Mouse (Mus musculus): ENCODE results near the gene Oosp1. TPM values are rescaled to one million over a fixed set of nuclear protein-coding genes. Genes with fewer than 3 reads are reported as not detected.

Gene Oosp1
- not detected in 2 replicates for polyA plus RNA-seq (2012; rRNA removed)

- no peak for DNase-seq (ENCODE audit: low read depth)
- TF ChIP-seq CTCF (IDR thresholded peaks at IDR 0.05; ENCODE audit: borderline replicate concordance, extremely low read depth, insufficient read depth, insufficient read length) (no peak), POLR2A (IDR thresholded peaks at IDR 0.05; ENCODE audit: borderline replicate concordance, extremely low read depth, insufficient read depth, insufficient read length, poor library complexity, severe bottlenecking) (no peak)
These were observed at the start of gene Oosp1 for GRCm38 (mm10) chr19:11690839-11691238. TSS of gene Oosp1 (minus strand) at chr19:11691150.

DNA sequence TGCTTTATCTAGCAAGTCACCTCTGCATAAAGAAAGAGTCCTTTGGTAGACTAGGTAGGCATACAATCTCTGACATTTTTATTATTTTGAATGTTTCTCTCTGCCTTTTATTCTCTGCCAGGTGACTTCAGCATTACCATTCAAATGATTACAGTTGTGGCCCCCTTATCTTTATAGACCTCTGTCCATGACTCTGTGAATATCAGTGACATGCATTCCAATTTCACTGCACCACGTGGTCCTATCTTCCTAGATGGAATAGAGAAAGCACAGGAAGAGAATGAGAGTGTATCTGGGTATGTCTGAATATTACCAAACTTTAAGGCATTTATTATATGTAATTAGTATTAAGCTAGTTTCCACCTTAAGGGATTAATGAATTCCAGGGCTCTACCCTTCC is 45.5 kb upstream of the Oosp1 start:
- no peak for TF ChIP-seq POLR2A (IDR thresholded peaks at IDR 0.05; ENCODE audit: borderline replicate concordance, extremely low read depth, insufficient read depth, insufficient read length, poor library complexity, severe bottlenecking)
- DNase-seq (ENCODE audit: low read depth) = no peak

DNA sequence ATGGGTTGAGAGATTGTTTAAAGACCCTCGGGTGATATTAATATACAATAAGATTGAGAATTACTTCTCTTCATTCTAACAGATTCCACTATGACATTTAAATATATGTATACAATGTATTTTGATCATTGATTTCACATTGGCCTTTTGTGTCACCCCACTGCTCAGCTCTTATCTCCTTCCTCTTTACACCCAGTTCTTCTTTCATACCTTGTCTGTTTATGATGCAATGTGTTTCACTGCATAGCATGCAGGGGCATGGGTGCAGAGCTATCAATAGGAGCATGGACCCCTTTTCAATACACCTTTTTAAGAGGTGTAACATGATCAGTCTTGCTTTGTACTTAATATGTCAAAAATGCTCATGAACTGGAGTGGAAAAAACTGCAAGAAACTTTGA is 39.3 kb upstream of the Oosp1 start:
- no peak for DNase-seq (ENCODE audit: low read depth)
- no peak for TF ChIP-seq CTCF (IDR thresholded peaks at IDR 0.05; ENCODE audit: borderline replicate concordance, extremely low read depth, insufficient read depth, insufficient read length)

DNA sequence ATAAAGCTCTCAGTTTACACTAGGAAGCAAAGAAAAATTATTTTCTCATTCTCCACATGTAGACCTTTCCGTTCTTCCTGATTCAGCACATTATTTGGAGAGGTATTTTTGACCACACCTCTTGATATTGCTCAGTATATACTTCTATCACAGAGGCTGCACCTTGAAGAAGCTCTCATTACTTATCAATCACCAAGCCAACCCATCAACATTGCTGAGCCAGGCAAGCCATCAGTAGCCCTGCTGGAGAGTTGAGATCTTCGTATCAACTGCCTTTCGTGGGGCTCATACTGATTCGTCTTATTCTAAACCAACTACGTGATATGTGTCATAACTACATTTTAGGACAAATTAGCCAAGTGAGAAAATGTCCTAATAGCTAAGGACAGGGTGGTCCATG is 36.4 kb upstream of the Oosp1 start:
- TF ChIP-seq CTCF (IDR thresholded peaks at IDR 0.05; ENCODE audit: borderline replicate concordance, extremely low read depth, insufficient read depth, insufficient read length) = no peak
- no peak for TF ChIP-seq POLR2A (IDR thresholded peaks at IDR 0.05; ENCODE audit: borderline replicate concordance, extremely low read depth, insufficient read depth, insufficient read length, poor library complexity, severe bottlenecking)

GRCm38 (mm10) chr19:11725915-11726314 is 35.0 kb upstream of the Oosp1 start:
- TF ChIP-seq CTCF (IDR thresholded peaks at IDR 0.05; ENCODE audit: borderline replicate concordance, extremely low read depth, insufficient read depth, insufficient read length) (no peak), POLR2A (IDR thresholded peaks at IDR 0.05; ENCODE audit: borderline replicate concordance, extremely low read depth, insufficient read depth, insufficient read length, poor library complexity, severe bottlenecking) (no peak)
- no peak for DNase-seq (ENCODE audit: low read depth)

More for the DNA sequence above, 36.4 kb upstream of the Oosp1 start:
- DNase-seq (ENCODE audit: low read depth) = no peak

DNA sequence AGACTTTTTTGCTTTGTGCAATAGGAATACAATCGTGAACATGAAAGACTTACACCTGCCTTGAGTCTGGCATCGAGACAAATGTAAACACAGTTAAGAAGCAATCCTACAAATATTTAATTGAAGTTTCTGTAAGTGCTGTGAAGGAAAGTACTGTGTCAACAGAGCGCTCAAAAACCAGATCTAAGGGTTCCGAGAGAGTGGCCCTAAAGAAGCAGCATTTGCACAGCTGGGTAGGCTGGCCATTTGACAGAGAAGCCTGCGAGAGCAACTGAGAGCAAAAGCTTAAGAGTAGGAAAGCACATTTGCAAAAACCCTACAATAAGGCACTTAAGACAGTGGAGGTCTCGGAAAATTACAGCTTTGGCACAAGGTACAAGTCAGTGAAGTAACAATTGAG is 33.3 kb upstream of the Oosp1 start:
- no peak for DNase-seq (ENCODE audit: low read depth)
- TF ChIP-seq CTCF (IDR thresholded peaks at IDR 0.05; ENCODE audit: borderline replicate concordance, extremely low read depth, insufficient read depth, insufficient read length) = no peak
- TF ChIP-seq POLR2A (IDR thresholded peaks at IDR 0.05; ENCODE audit: borderline replicate concordance, extremely low read depth, insufficient read depth, insufficient read length, poor library complexity, severe bottlenecking) = no peak

- TF ChIP-seq CTCF (IDR thresholded peaks at IDR 0.05; ENCODE audit: borderline replicate concordance, extremely low read depth, insufficient read depth, insufficient read length) (no peak), POLR2A (IDR thresholded peaks at IDR 0.05; ENCODE audit: borderline replicate concordance, extremely low read depth, insufficient read depth, insufficient read length, poor library complexity, severe bottlenecking) (no peak)
- no peak for DNase-seq (ENCODE audit: low read depth)
These were observed 32.9 kb upstream of the Oosp1 start for GRCm38 (mm10) chr19:11723870-11724269.

DNA sequence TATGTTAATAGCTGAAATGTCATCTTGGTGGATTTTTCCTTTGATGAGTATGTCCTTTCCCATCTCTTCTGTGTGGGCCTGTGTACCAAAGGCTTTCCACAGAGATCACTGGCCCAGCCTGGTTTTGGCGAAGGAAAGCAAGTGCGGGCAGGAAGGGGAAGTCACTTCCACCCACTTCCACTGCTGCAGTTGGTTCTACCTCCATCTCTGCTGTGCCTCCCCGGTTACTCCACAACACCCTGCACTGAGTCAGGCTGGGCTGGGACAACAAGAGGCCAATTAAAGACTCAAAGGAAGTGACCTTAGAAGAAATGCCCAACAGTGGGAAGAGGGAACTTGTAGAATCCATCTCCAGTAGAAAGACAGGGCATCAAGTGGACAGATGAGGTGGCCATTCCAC is 29.1 kb upstream of the Oosp1 start:
- TF ChIP-seq POLR2A (IDR thresholded peaks at IDR 0.05; ENCODE audit: borderline replicate concordance, extremely low read depth, insufficient read depth, insufficient read length, poor library complexity, severe bottlenecking) (no peak), CTCF (IDR thresholded peaks at IDR 0.05; ENCODE audit: borderline replicate concordance, extremely low read depth, insufficient read depth, insufficient read length) (no peak)

DNA sequence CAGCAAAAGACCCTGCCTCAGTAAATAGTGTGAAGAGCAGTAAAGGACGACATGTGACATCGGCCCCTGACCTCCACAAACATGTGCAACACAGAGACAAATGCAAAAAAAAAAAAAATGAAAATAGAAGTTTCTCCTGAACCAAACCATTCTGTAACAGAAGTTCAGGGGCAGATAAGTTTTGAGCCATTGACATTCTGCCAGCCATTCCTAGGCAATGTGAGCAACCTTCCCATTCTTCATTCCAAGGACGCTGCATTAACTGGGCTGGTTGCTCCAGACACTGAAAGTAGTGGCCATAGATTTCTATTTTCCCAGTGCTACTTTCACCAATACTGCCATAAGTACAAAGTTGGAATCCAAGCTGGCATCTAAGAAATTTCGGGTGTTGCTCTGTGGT is 21.5 kb upstream of the Oosp1 start:
- no peak for TF ChIP-seq POLR2A (IDR thresholded peaks at IDR 0.05; ENCODE audit: borderline replicate concordance, extremely low read depth, insufficient read depth, insufficient read length, poor library complexity, severe bottlenecking)
- no peak for TF ChIP-seq CTCF (IDR thresholded peaks at IDR 0.05; ENCODE audit: borderline replicate concordance, extremely low read depth, insufficient read depth, insufficient read length)
- no peak for DNase-seq (ENCODE audit: low read depth)

More for the DNA sequence above, 29.1 kb upstream of the Oosp1 start:
- DNase-seq (ENCODE audit: low read depth) = no peak

GRCm38 (mm10) chr19:11698342-11698741 is 7.4 kb upstream of the Oosp1 start:
- no peak for DNase-seq (ENCODE audit: low read depth)

GRCm38 (mm10) chr19:11696755-11697154 is 5.8 kb upstream of the Oosp1 start, which contains the start of gene Oosp3:
TSS of gene Oosp3 (plus strand) at chr19:11697055.
- no peak for DNase-seq (ENCODE audit: low read depth)
- TF ChIP-seq POLR2A (IDR thresholded peaks at IDR 0.05; ENCODE audit: borderline replicate concordance, extremely low read depth, insufficient read depth, insufficient read length, poor library complexity, severe bottlenecking) (no peak), CTCF (IDR thresholded peaks at IDR 0.05; ENCODE audit: borderline replicate concordance, extremely low read depth, insufficient read depth, insufficient read length) (no peak)

More at GRCm38 (mm10) chr19:11698342-11698741, 7.4 kb upstream of the Oosp1 start:
- TF ChIP-seq CTCF (IDR thresholded peaks at IDR 0.05; ENCODE audit: borderline replicate concordance, extremely low read depth, insufficient read depth, insufficient read length) = no peak
- no peak for TF ChIP-seq POLR2A (IDR thresholded peaks at IDR 0.05; ENCODE audit: borderline replicate concordance, extremely low read depth, insufficient read depth, insufficient read length, poor library complexity, severe bottlenecking)

DNA sequence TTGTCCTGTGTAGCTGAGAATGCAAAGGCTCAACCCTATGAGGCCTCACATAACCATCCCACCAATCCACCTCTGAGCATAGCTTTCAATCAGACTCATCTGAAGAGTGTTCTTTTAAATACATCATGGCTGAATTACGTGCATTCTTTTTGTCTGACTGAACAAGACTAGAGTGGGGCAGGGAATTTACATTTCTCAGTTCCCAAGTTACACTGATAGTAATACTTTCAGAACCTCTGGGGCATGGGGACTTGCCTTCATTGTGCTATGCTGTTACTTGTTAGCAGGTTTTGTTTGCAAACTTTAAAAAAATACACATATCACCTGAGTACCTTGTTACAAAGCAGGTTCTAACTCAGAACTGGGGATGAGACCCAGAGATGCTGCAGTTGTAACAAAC is 504 bp upstream of the Oosp1 start:
- no peak for DNase-seq (ENCODE audit: low read depth)
- TF ChIP-seq POLR2A (IDR thresholded peaks at IDR 0.05; ENCODE audit: borderline replicate concordance, extremely low read depth, insufficient read depth, insufficient read length, poor library complexity, severe bottlenecking) (no peak), CTCF (IDR thresholded peaks at IDR 0.05; ENCODE audit: borderline replicate concordance, extremely low read depth, insufficient read depth, insufficient read length) (no peak)

GRCm38 (mm10) chr19:11661562-11661961 is 29.4 kb downstream of the Oosp1 start:
- TF ChIP-seq POLR2A (IDR thresholded peaks at IDR 0.05; ENCODE audit: borderline replicate concordance, extremely low read depth, insufficient read depth, insufficient read length, poor library complexity, severe bottlenecking) = no peak
- TF ChIP-seq CTCF (IDR thresholded peaks at IDR 0.05; ENCODE audit: borderline replicate concordance, extremely low read depth, insufficient read depth, insufficient read length) = no peak
- no peak for DNase-seq (ENCODE audit: low read depth)

Measured in brain, embryonic 14.5 days (tissue).